Mouse (Mus musculus) kidney, embryonic 14.5 days (tissue): ENCODE data around the gene Csdc2. TPM values are rescaled to one million over a fixed set of nuclear protein-coding genes. Genes with fewer than 3 reads are reported as not detected.
A peak's percentile ranks its signal among the peaks of the same experiment; 100 is the strongest.

Experiments used
- ATAC-seq: fragments of 200-750 bp; cut with Nextera tagmentation; 2 replicates; pipeline ENCODE4 v1.8.0; 2017; ENCODE audit warnings: moderate number of reproducible peaks, mild to moderate bottlenecking, moderate TSS enrichment, moderate library complexity; ENCODE audit not compliant: low FRiP score, low TSS enrichment
- H3K27ac ChIP-seq: fragments of 300-500 bp; sonication (generic); 2 replicates; pipeline ENCODE4 v1.5.1; 2014; ENCODE audit warnings: low read depth, mild to moderate bottlenecking, low read length, moderate library complexity, mixed read lengths
- H3K27me3 ChIP-seq: fragments of 300-500 bp; sonication (generic); 2 replicates; pipeline ENCODE4 v1.6.1; 2014; ENCODE audit warnings: mild to moderate bottlenecking, low read length; ENCODE audit not compliant: control insufficient read depth, insufficient read depth
- H3K36me3 ChIP-seq: fragments of 300-500 bp; sonication (generic); 2 replicates; pipeline ENCODE4 v1.6.1; 2014; ENCODE audit warnings: low read length, mixed read lengths; ENCODE audit not compliant: control insufficient read depth, insufficient read depth
- H3K4me1 ChIP-seq: fragments of 300-500 bp; sonication (generic); 2 replicates; pipeline ENCODE4 v1.6.1; 2014; ENCODE audit warnings: low read length, mixed read lengths; ENCODE audit not compliant: control insufficient read depth, insufficient read depth
- H3K4me2 ChIP-seq: fragments of 300-500 bp; sonication (generic); replicated peaks from 2 replicates; pipeline ENCODE4 v1.6.1; 2014; ENCODE audit warnings: low read depth, mild to moderate bottlenecking, low read length
- H3K4me3 ChIP-seq: fragments of 300-500 bp; sonication (generic); 2 replicates; pipeline ENCODE4 v1.5.1; 2014; ENCODE audit warnings: mild to moderate bottlenecking, low read length
- H3K9ac ChIP-seq: fragments of 300-500 bp; sonication (generic); 2 replicates; pipeline ENCODE4 v1.6.1; 2014; ENCODE audit warnings: low read depth, mild to moderate bottlenecking, low read length, moderate library complexity
- H3K9me3 ChIP-seq: fragments of 300-500 bp; sonication (generic); 2 replicates; pipeline ENCODE4 v1.6.1; 2016; ENCODE audit warnings: low read length; ENCODE audit not compliant: control insufficient read depth
- WGBS: fragments of 180-500 bp; shearing (Covaris S2); extraction: QIAGEN DNeasy Blood & Tissue Kit; methylation state at CpG from one replicate; pipeline ENCODE4 v1.1.7; 2014; 5-methylcytosine and 5-hydroxymethylcytosine counted together
- polyA plus RNA-seq: library from polyadenylated mRNA; unstranded; fragments of >200 nt; fragmentation: Nextera tagmentation; extraction: Ambion mirVana; gene quantifications from 2 replicates; pipeline ENCODE4 v1.2.1, GENCODE M21; 2014

The Csdc2 gene
- polyA plus RNA-seq, 1 experiment from 2014 or later = 28.1 TPM

- ATAC-seq = peak; percentile 48
- Histone ChIP-seq H3K9me3 (no peaks in the 10 kb centered on the region), H3K27me3 (no peaks in the 10 kb centered on the region), H3K4me1 (peaks cover 34% of the 10 kb centered on the region), H3K4me3 (no peak overlapping the region), H3K36me3 (no peaks in the 10 kb centered on the region), H3K9ac (peak overlapping the region; percentile 32; the same call in 1 of the 2 replicates), H3K27ac (peak overlapping the region; percentile 66; the same call in 1 of the 2 replicates), H3K4me2 (no peak overlapping the region)
- WGBS = 6% methylated on average over 12 of the region's 12 CpGs
Measured at GRCm38 (mm10) chr15:81932951-81933470, 3.5 kb upstream of the Csdc2 start.

- H3K9me3 ChIP-seq = no peaks in the 10 kb centered on the region
- no peak overlapping the region for H3K4me2 ChIP-seq
- no peak overlapping the region for H3K4me3 ChIP-seq
- no peaks in the 10 kb centered on the region for H3K27me3 ChIP-seq
- WGBS = 79% methylated on average over 1 of the region's 1 CpGs
- no peak overlapping the region for H3K27ac ChIP-seq
- peaks cover 30% of the 10 kb centered on the region for H3K4me1 ChIP-seq
- no peak for ATAC-seq
- no peak overlapping the region for H3K9ac ChIP-seq
- H3K36me3 ChIP-seq = no peaks in the 10 kb centered on the region
Measured at GRCm38 (mm10) chr15:81933986-81934385, 2.6 kb upstream of the Csdc2 start.

- peak overlapping the region; percentile 62 for H3K4me2 ChIP-seq
- H3K4me1 ChIP-seq = peaks cover 30% of the 10 kb centered on the region
- H3K9ac ChIP-seq = peak overlapping the region; percentile 46; the same call in 1 of the 2 replicates
- H3K36me3 ChIP-seq = no peaks in the 10 kb centered on the region
- no peaks in the 10 kb centered on the region for H3K27me3 ChIP-seq
- 43% methylated on average over 6 of the region's 7 CpGs for WGBS
- H3K27ac ChIP-seq = peak overlapping the region; percentile 60
- ATAC-seq = 0 out of 2 replicates have a peak, but pooled peaks have one; percentile 10
- H3K4me3 ChIP-seq = peak overlapping the region; percentile 47
- H3K9me3 ChIP-seq = no peaks in the 10 kb centered on the region
Measured at GRCm38 (mm10) chr15:81935869-81936637, 506 bp upstream of the Csdc2 start.

GRCm38 (mm10) chr15:81937098-81937972 lies 776 bp downstream of the Csdc2 start:
- Histone ChIP-seq H3K36me3 (no peaks in the 10 kb centered on the region), H3K27me3 (no peaks in the 10 kb centered on the region), H3K9me3 (no peaks in the 10 kb centered on the region), H3K4me2 (peak overlapping the region; percentile 62), H3K27ac (peak overlapping the region; percentile 60; the same call in 1 of the 2 replicates), H3K9ac (peak overlapping the region; percentile 46), H3K4me1 (peaks cover 30% of the 10 kb centered on the region), H3K4me3 (peak overlapping the region; percentile 47)
- ATAC-seq = no peak; the same call in 1 of the 2 replicates
- 5% methylated on average over 17 of the region's 19 CpGs for WGBS

GRCm38 (mm10) chr15:81938246-81938645 lies 1.7 kb downstream of the Csdc2 start:
- Histone ChIP-seq H3K4me1 (peaks cover 29% of the 10 kb centered on the region), H3K27ac (no peak overlapping the region), H3K27me3 (no peaks in the 10 kb centered on the region), H3K36me3 (no peaks in the 10 kb centered on the region), H3K4me2 (peak overlapping the region; percentile 62), H3K9ac (peak overlapping the region; percentile 18; the same call in 1 of the 2 replicates), H3K4me3 (peak overlapping the region; percentile 47; the same call in 1 of the 2 replicates), H3K9me3 (no peaks in the 10 kb centered on the region)
- WGBS = 35% methylated on average over 2 of the region's 2 CpGs
- peak; percentile 8; the same call in 1 of the 2 replicates for ATAC-seq

- Histone ChIP-seq H3K27ac (no peak overlapping the region), H3K36me3 (no peaks in the 10 kb centered on the region), H3K27me3 (no peaks in the 10 kb centered on the region), H3K4me3 (no peak overlapping the region), H3K4me2 (no peak overlapping the region), H3K4me1 (peaks cover 28% of the 10 kb centered on the region), H3K9me3 (no peaks in the 10 kb centered on the region), H3K9ac (no peak overlapping the region)
- WGBS = 85% methylated on average over 10 of the region's 10 CpGs
- ATAC-seq = no peak
Measured at GRCm38 (mm10) chr15:81939157-81939715, 2.7 kb downstream of the Csdc2 start.

GRCm38 (mm10) chr15:81939774-81940173 lies 3.2 kb downstream of the Csdc2 start:
- H3K9ac ChIP-seq = no peak overlapping the region
- WGBS = 86% methylated on average over 4 of the region's 4 CpGs
- peaks cover 28% of the 10 kb centered on the region for H3K4me1 ChIP-seq
- H3K27ac ChIP-seq = no peak overlapping the region
- H3K27me3 ChIP-seq = no peaks in the 10 kb centered on the region
- no peaks in the 10 kb centered on the region for H3K9me3 ChIP-seq
- no peak overlapping the region for H3K4me3 ChIP-seq
- no peak overlapping the region for H3K4me2 ChIP-seq
- ATAC-seq = no peak
- H3K36me3 ChIP-seq = no peaks in the 10 kb centered on the region

- Histone ChIP-seq H3K9me3 (no peaks in the 10 kb centered on the region), H3K4me2 (no peak overlapping the region), H3K4me3 (no peak overlapping the region), H3K27ac (no peak overlapping the region), H3K9ac (no peak overlapping the region), H3K4me1 (peaks cover 28% of the 10 kb centered on the region), H3K36me3 (no peaks in the 10 kb centered on the region), H3K27me3 (no peaks in the 10 kb centered on the region)
- 87% methylated on average over 5 of the region's 5 CpGs for WGBS
- no peak for ATAC-seq
Measured at GRCm38 (mm10) chr15:81940219-81940618, 3.7 kb downstream of the Csdc2 start.
